Mouse (Mus musculus) lung, embryonic 16.5 days (tissue): ENCODE data around the gene Kcnn1. TPM values are rescaled to one million over a fixed set of nuclear protein-coding genes. Genes with fewer than 3 reads are reported as not detected.

ENCODE experiments used
- ATAC-seq: fragments of 200-750 bp; cut with Nextera tagmentation; 2 replicates; pipeline ENCODE4 v1.8.0; 2017; ENCODE audit warnings: low read depth, mild to moderate bottlenecking, moderate library complexity
- H3K27ac ChIP-seq: fragments of 300-500 bp; sonication (generic); 2 replicates; pipeline ENCODE4 v1.5.1; 2014; ENCODE audit warnings: mild to moderate bottlenecking, control low read depth, low read length
- H3K27me3 ChIP-seq: fragments of 300-500 bp; sonication (generic); 2 replicates; pipeline ENCODE4 v1.6.1; 2014; ENCODE audit warnings: low read depth, low read length, mixed read lengths; ENCODE audit not compliant: control insufficient read depth, insufficient read depth
- H3K36me3 ChIP-seq: fragments of 300-500 bp; sonication (generic); 2 replicates; pipeline ENCODE4 v1.6.1; 2014; ENCODE audit warnings: low read length; ENCODE audit not compliant: control insufficient read depth, insufficient read depth
- H3K4me1 ChIP-seq: fragments of 300-500 bp; sonication (generic); replicated peaks from 2 replicates; pipeline ENCODE4 v1.6.1; 2014; ENCODE audit warnings: low read length, mixed read lengths; ENCODE audit not compliant: control insufficient read depth, insufficient read depth
- H3K4me2 ChIP-seq: fragments of 300-500 bp; sonication (generic); 2 replicates; pipeline ENCODE4 v1.6.1; 2014; ENCODE audit warnings: low read depth, low read length, control low read depth
- H3K4me3 ChIP-seq: fragments of 300-500 bp; sonication (generic); 2 replicates; pipeline ENCODE4 v1.5.1; 2014; ENCODE audit warnings: mild to moderate bottlenecking, low read length, control low read depth
- H3K9ac ChIP-seq: fragments of 300-500 bp; sonication (generic); 2 replicates; pipeline ENCODE4 v1.6.1; 2014; ENCODE audit warnings: low read length, control low read depth
- H3K9me3 ChIP-seq: fragments of 300-500 bp; sonication (generic); 2 replicates; pipeline ENCODE4 v1.6.1; 2016; ENCODE audit warnings: low read length; ENCODE audit not compliant: control insufficient read depth
- WGBS: fragments of 180-500 bp; shearing (Covaris S2); extraction: QIAGEN DNeasy Blood & Tissue Kit; methylation state at CpG from one replicate; pipeline ENCODE4 v1.1.7; 2014; 5-methylcytosine and 5-hydroxymethylcytosine counted together
- polyA plus RNA-seq: library from polyadenylated mRNA; unstranded; fragments of >200 nt; fragmentation: Nextera tagmentation; extraction: Ambion mirVana; gene quantifications from 2 replicates; pipeline ENCODE4 v1.2.1, GENCODE M21; 2015

Gene Kcnn1
- polyA plus RNA-seq, 1 experiment from 2014 or later, result 0.99 TPM

GRCm38 (mm10) chr8:70804481-70805206 lies 58.4 kb downstream of the Kcnn1 start, which contains the start of gene Mast3:
Gene Mast3, minus strand, starts transcription at chr8:70805054.
- H3K4me3 ChIP-seq, result peak within 1 kb of the TSS; percentile 62
- peaks cover 8% of the 10 kb centered on the region for H3K4me1 ChIP-seq
- WGBS, result under 1% methylated on average over 45 of the region's 45 CpGs
- H3K9ac ChIP-seq, result peak within 1 kb of the TSS; percentile 53
- H3K27ac ChIP-seq, result no peak within 1 kb of the TSS
- H3K36me3 ChIP-seq, result no peaks in the 10 kb centered on the region
- H3K4me2 ChIP-seq, result peak within 1 kb of the TSS; percentile 87
- peaks cover 23% of the 10 kb centered on the region for H3K27me3 ChIP-seq
- H3K9me3 ChIP-seq, result no peaks in the 10 kb centered on the region
- ATAC-seq, result peak; percentile 94

DNA sequence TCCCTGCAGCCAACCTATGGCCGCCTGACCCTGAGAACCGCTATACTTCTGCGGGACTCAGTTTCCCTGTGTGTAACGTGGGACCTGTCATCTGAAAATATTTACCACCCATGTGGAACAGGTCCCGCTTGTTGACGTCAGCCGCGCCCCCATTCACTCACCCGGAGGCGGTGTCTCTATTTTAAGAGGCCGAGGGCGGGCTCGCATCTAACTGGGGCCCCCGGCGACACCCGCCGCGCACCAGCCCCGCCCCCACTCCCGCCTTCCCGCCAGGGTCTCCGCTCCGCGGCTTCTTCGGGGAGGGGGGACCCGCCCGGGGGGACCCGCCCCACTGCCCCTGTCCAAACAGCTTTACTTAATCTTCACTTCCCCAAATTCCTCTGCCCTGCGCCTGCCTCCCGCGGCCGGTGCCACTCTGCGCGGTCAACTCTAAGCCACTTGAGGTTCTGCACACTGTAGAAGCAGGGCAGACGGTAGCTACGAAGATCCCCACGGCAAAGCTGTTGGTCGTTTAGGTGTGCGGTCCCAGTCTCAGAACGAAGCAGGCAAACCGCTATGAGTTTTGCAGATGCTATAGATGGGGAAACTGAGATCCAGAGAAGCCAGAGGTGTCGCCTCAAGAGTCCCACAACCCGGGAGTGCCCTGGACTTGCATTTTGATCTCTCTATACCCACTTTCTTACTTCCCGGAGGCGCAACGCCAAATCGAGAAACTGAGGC lies 59.1 kb downstream of the Kcnn1 start:
- ATAC-seq, result peak; percentile 40
- Histone ChIP-seq H3K27me3 (peaks cover 30% of the 10 kb centered on the region), H3K9me3 (no peaks in the 10 kb centered on the region), H3K4me2 (peak overlapping the region; percentile 87), H3K4me1 (peaks cover 8% of the 10 kb centered on the region), H3K4me3 (peak overlapping the region; percentile 62), H3K36me3 (no peaks in the 10 kb centered on the region), H3K9ac (peak overlapping the region; percentile 53), H3K27ac (no peak overlapping the region)
- 1% methylated on average over 45 of the region's 47 CpGs for WGBS

DNA sequence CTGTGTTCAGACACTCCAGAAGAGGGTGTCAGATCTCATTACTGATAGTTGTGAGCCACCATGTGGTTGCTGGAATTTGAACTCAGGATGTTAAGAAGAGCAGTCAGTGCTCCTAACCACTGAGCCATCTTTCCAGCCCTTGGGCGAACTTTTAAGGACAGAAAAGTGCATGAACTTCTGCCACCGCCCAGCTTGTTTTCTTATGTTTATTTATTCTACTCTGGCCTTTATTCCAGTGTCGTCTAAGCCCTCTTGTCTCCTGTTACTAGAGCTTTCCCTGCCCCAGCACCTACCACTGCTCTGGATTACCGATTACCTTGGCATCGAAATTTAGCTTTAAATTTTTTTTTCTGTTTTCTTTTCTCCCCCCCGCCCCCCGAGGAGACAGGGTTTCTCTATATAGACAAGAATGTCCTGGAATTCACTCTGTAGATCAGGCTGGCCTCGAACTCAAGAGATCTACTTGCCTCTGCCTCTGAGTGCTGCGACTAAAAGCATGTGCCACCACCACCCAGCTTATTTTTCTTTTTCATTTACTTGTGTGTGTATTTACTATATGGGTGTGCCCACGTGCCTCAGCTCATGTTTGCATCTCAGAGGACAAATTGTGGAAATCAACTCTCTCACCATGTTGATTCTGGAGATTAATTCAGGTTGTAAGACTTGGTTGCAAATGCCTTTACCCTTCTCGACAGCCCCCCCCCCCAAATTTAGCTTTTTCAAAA lies 60.1 kb downstream of the Kcnn1 start:
- Histone ChIP-seq H3K4me2 (no peak overlapping the region), H3K4me1 (peaks cover 15% of the 10 kb centered on the region), H3K36me3 (no peaks in the 10 kb centered on the region), H3K9ac (no peak overlapping the region), H3K27me3 (peaks cover 40% of the 10 kb centered on the region), H3K4me3 (no peak overlapping the region), H3K9me3 (no peaks in the 10 kb centered on the region), H3K27ac (no peak overlapping the region)
- no peak for ATAC-seq
- 49% methylated on average over 11 of the region's 11 CpGs for WGBS

- Histone ChIP-seq H3K4me2 (no peak overlapping the region), H3K4me1 (peaks cover 18% of the 10 kb centered on the region), H3K27me3 (peaks cover 43% of the 10 kb centered on the region), H3K4me3 (no peak overlapping the region), H3K36me3 (no peaks in the 10 kb centered on the region), H3K9me3 (no peaks in the 10 kb centered on the region), H3K9ac (no peak overlapping the region), H3K27ac (no peak overlapping the region)
- ATAC-seq, result no peak
- 69% methylated on average over 1 of the region's 1 CpGs for WGBS
Measured at GRCm38 (mm10) chr8:70801830-70802229, 61.2 kb downstream of the Kcnn1 start.

DNA sequence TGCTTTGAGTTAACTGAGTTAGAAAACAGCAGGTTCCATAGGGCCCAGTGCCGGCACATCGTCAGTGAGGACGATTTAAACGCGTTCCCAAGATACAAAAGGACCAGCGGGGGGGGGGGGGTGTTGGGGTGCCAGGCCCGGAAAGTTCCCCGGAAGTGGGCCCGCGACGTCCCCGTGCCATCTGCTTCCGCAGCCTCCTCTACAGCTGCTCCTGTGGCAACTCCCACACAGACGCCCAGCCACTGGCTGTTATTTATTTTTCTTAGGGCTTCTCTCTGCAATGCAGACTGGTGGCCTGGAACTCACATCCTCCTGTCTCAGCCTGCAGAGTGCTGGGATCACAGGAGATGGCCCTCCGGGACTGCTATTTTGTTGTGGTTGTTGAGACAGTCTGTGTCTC lies 61.9 kb downstream of the Kcnn1 start:
- 26% methylated on average over 15 of the region's 15 CpGs for WGBS
- no peak overlapping the region for H3K27ac ChIP-seq
- peaks cover 43% of the 10 kb centered on the region for H3K27me3 ChIP-seq
- H3K9me3 ChIP-seq, result no peaks in the 10 kb centered on the region
- H3K36me3 ChIP-seq, result no peaks in the 10 kb centered on the region
- peaks cover 24% of the 10 kb centered on the region for H3K4me1 ChIP-seq
- H3K4me2 ChIP-seq, result no peak overlapping the region
- no peak overlapping the region for H3K4me3 ChIP-seq
- H3K9ac ChIP-seq, result no peak overlapping the region
- no peak for ATAC-seq

DNA sequence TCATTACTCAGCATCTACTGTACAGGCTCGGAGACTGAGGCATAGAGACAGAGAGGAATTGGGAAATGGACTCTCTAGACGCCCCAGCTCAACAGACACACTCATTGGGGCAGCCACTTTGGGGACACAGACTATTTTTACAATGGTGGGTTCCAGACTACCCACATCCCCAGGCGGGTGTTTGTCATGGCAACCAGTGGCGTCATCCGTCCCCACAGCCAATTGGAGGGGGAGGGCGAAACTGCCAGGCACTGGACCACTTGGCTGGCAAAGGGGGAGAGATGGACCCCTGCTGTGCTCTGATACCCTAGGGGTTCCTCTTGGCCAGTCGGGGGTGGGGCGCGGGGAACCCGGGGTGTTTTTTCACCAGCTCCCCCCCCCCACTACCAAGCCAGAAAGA lies 62.4 kb downstream of the Kcnn1 start:
- 51% methylated on average over 10 of the region's 10 CpGs for whole genome bisulfite sequencing
- Histone ChIP-seq H3K4me2 (no peak overlapping the region), H3K27me3 (peaks cover 42% of the 10 kb centered on the region), H3K4me3 (no peak overlapping the region), H3K27ac (no peak overlapping the region), H3K9me3 (no peaks in the 10 kb centered on the region), H3K4me1 (peaks cover 24% of the 10 kb centered on the region), H3K36me3 (no peaks in the 10 kb centered on the region), H3K9ac (no peak overlapping the region)
- no peak for ATAC-seq

- H3K27me3 ChIP-seq, result peaks cover 31% of the 10 kb centered on the region
- peaks cover 17% of the 10 kb centered on the region for H3K4me1 ChIP-seq
- H3K36me3 ChIP-seq, result no peaks in the 10 kb centered on the region
- no peaks in the 10 kb centered on the region for H3K9me3 ChIP-seq
- 10% methylated on average over 15 of the region's 15 CpGs for WGBS
- peak overlapping the region; percentile 64 for H3K9ac ChIP-seq
- peak overlapping the region; percentile 59 for H3K4me3 ChIP-seq
- H3K27ac ChIP-seq, result no peak overlapping the region
- ATAC-seq, result no peak
- peak overlapping the region; percentile 92 for H3K4me2 ChIP-seq
Measured at GRCm38 (mm10) chr8:70798281-70798680, 64.8 kb downstream of the Kcnn1 start.

DNA sequence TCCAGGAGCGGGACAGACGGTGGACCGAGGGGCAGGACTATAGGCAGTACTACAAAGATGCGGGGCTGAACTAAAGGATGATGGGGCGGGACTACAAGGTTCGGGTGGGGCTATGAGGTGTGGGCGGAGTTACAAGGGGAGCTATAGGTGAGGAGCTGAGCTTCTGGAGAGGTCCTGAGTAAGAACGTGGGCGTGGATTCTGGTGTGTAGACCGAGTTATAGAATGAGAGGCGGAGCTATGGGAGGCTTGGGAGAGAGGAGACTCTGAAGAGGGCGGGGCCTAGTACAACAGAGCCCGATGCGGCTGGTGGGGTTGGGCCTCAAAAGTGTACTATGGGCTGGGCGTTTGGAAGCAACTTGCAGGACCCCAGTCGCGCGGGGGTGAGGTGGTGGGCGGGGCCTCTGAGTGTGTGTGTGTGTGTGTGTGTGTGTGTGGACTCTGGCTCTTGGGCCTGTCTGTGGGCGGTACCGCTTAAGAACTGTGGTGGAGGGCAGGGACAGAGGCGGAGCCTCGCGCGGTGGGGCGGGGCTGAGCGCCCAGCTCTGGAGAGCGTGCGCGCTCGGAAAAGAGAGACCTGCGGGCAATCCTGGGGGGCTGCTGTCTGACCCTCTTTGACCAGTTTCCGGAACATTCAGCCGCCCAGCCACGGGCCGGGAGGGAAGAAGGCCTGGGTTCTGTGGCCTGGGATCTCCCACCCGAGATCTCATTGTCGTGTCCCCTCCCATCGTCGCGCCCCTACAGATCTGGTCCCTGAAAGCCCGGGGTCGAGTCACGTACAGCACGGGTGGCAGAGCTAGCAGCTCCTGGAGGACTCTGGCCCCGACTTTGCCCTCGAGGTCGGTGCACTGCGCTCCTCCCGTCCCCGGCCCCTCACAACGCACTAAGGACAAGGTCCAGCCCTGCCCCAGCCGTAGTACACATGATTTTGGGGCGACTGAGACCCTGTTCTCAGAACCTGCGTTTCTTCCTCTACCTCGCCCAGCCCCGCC lies 65.7 kb downstream of the Kcnn1 start:
- under 1% methylated on average over 57 of the region's 57 CpGs for WGBS
- H3K9me3 ChIP-seq, result no peaks in the 10 kb centered on the region
- peak; percentile 85 for ATAC-seq
- H3K27ac ChIP-seq, result no peak overlapping the region; the same call in 1 of the 2 replicates
- peak overlapping the region; percentile 59 for H3K4me3 ChIP-seq
- peaks cover 26% of the 10 kb centered on the region for H3K4me1 ChIP-seq
- peaks cover 31% of the 10 kb centered on the region for H3K27me3 ChIP-seq
- H3K4me2 ChIP-seq, result peak overlapping the region; percentile 92
- peak overlapping the region; percentile 64 for H3K9ac ChIP-seq
- no peaks in the 10 kb centered on the region for H3K36me3 ChIP-seq
